Mouse (Mus musculus): ENCODE data around the gene Parp9.
"Not testable (repeated sequence)": the region's sequence is repeated elsewhere in the genome, so short reads cannot be mapped to it uniquely, and the experiment has no call there.

- TF ChIP-seq CTCF (conservative IDR thresholded peaks at IDR 0.05; ENCODE audit: low read length); NANOG (IDR thresholded peaks at IDR 0.05; ENCODE audit: borderline replicate concordance, low read length): not testable (repeated sequence)
Measured at GRCm38 (mm10) chr16:35978450-35978849, 40.2 kb downstream of the Parp9 start, which contains the start of gene Kpna1.

All from E14TG2a.4 (cell line).